Mouse (Mus musculus): ENCODE data around the gene Nbas. TPM values are rescaled to one million over a fixed set of nuclear protein-coding genes. Genes with fewer than 3 reads are reported as not detected.

Gene Nbas
- polyA plus RNA-seq, 1 experiment from 2014 or later = 7.0 TPM

DNA sequence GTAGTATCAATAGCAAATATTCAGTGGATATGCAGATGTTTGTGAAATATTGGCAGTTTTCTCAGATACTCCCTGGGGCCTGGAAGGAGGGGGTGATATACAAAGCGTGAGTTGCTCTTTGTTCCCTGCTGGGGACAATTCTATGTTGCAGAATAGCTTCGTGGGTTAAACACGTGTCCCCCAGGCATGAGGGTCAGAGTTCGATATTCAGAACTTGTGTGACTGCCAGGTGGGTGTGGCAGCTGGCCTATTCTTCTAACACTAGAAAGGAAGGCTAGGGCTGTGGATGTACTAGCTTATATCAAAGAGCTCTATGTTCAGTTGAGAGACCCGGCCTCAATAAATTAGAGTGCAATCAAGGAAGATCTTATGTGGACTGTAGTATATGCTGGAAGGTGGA lies 274.9 kb downstream of the Nbas start:
- Histone ChIP-seq H3K9ac (no peak overlapping the region), H3K4me1 (peaks cover 5% of the 10 kb centered on the region), H3K4me3 (no peak overlapping the region), H3K9me3 (no peaks in the 10 kb centered on the region), H3K27me3 (replicated peaks) (no peaks in the 10 kb centered on the region), H3K27ac (replicated peaks) (no peak overlapping the region), H3K4me2 (no peak overlapping the region), H3K36me3 (no peaks in the 10 kb centered on the region)
- no peak for ATAC-seq (ENCODE audit: extremely low read depth, insufficient number of reproducible peaks, low FRiP score, low TSS enrichment)
- WGBS = 85% methylated on average over 5 of the region's 5 CpGs

DNA sequence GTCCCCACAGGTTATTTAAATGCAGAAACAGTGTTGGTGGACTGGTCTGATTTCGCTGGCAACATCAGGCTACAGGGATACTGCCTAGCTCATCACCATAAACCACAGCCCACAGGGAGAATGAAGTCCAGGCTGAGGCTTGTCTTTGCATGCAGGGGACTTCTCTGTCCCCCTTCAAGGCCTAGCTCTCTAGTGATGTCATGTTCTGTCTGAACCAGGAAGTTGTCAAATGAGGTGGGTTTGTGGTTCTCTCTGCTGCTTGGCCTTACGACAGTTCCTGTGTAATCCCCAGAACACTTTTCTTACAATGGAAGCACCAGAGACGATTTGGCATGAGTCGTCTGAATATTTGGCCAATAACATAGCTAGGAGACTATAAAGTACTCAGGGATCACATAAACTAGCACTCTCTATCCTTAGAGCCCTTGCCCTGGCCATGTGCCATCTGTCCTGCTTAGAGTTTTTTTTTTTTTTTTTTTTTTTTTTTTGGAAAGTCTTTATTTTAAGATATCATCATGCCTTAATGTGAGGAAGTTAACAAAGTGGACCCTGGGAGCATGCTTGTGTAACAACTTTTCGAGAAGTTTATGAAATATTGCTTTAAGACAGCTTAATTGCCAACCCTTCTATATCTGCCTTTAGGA lies 294.8 kb downstream of the Nbas start:
- no peak overlapping the region for H3K27ac ChIP-seq (replicated peaks)

DNA sequence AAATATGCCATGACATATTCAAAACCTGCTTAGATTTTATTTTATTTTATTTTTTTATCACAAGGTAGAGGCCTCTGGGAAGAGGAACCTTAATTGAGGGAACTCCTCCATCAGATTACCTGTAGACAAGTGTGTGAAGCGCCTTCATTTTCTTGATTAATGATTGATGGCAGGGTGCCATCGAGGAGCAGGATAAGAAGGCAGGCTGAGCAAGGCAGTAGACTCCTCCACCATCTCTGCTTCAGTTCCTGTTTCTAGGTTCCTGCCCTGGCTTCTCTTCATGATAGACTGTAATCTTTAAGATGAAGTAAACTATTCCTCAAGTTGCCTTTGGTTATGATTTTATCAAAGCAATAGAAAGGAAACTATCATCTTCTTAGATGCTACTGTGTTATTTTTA lies 295.4 kb downstream of the Nbas start:
- H3K4me2 ChIP-seq = no peak overlapping the region
- H3K27ac ChIP-seq (replicated peaks) = no peak overlapping the region
- WGBS = 76% methylated on average over 2 of the region's 2 CpGs
- H3K4me1 ChIP-seq = no peaks in the 10 kb centered on the region
- H3K9me3 ChIP-seq = no peaks in the 10 kb centered on the region
- H3K36me3 ChIP-seq = peaks cover 7% of the 10 kb centered on the region; the same call in 1 of the 2 replicates
- H3K4me3 ChIP-seq = no peak overlapping the region
- no peak overlapping the region for H3K9ac ChIP-seq
- H3K27me3 ChIP-seq (replicated peaks) = no peaks in the 10 kb centered on the region
- ATAC-seq (ENCODE audit: extremely low read depth, insufficient number of reproducible peaks, low FRiP score, low TSS enrichment) = no peak

More for the DNA sequence above, 294.8 kb downstream of the Nbas start:
- H3K9ac ChIP-seq = no peak overlapping the region
- H3K36me3 ChIP-seq = peaks cover 7% of the 10 kb centered on the region; the same call in 1 of the 2 replicates
- H3K27me3 ChIP-seq (replicated peaks) = no peaks in the 10 kb centered on the region
- no peak overlapping the region for H3K4me3 ChIP-seq
- ATAC-seq (ENCODE audit: extremely low read depth, insufficient number of reproducible peaks, low FRiP score, low TSS enrichment) = no peak
- H3K4me1 ChIP-seq = no peaks in the 10 kb centered on the region
- no peak overlapping the region for H3K4me2 ChIP-seq
- 83% methylated on average over 5 of the region's 5 CpGs for WGBS
- H3K9me3 ChIP-seq = no peaks in the 10 kb centered on the region

DNA sequence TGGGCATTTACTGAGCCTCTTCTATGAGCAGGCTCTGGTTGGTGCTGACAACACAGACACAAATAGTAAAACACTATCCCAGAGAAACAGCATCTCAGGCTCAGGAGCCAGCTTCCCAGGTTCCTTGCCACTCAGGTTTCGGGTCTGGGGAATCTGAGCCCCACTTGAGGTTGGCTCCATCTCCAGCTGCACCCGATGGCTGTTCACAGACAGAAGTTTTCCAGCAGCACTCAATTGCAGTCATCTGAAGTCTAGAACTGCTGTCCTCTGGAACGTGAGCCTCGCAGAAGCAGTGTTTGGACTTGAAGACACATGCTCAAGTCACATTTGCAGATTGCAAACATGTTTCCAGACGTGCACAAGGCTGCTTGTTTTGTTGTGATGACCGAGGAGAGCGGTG lies 297.5 kb downstream of the Nbas start:
- Histone ChIP-seq H3K27ac (replicated peaks) (no peak overlapping the region), H3K4me2 (no peak overlapping the region), H3K4me1 (no peaks in the 10 kb centered on the region), H3K36me3 (no peaks in the 10 kb centered on the region), H3K9ac (no peak overlapping the region), H3K4me3 (no peak overlapping the region), H3K9me3 (no peaks in the 10 kb centered on the region), H3K27me3 (replicated peaks) (no peaks in the 10 kb centered on the region)
- 80% methylated on average over 7 of the region's 7 CpGs for WGBS
- ATAC-seq (ENCODE audit: extremely low read depth, insufficient number of reproducible peaks, low FRiP score, low TSS enrichment) = no peak

DNA sequence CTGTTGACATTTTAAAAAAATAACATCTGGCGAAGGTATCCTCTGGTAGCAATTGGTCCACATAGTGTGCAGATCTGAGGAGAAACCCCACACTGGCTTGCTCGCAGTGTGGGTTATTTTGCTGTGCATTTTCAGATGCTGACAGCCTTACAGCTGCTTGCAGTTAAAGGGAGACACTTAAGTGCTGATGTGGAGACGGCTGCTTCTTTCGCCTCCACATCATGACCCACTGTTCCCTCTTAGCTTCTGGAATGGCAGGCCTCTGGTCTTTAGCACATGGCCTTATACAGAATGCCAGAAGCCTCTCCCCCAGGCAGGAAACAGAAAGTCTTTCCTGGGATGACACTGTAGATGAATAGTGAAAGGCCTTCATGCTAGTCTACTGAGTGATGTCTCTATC lies 306.2 kb downstream of the Nbas start:
- Histone ChIP-seq H3K9ac (no peak overlapping the region), H3K4me2 (no peak overlapping the region), H3K4me3 (no peak overlapping the region), H3K9me3 (no peaks in the 10 kb centered on the region), H3K27ac (replicated peaks) (no peak overlapping the region), H3K36me3 (no peaks in the 10 kb centered on the region), H3K27me3 (replicated peaks) (no peaks in the 10 kb centered on the region), H3K4me1 (peaks cover 28% of the 10 kb centered on the region)
- 59% methylated on average over 4 of the region's 4 CpGs for WGBS
- no peak for ATAC-seq (ENCODE audit: extremely low read depth, insufficient number of reproducible peaks, low FRiP score, low TSS enrichment)

DNA sequence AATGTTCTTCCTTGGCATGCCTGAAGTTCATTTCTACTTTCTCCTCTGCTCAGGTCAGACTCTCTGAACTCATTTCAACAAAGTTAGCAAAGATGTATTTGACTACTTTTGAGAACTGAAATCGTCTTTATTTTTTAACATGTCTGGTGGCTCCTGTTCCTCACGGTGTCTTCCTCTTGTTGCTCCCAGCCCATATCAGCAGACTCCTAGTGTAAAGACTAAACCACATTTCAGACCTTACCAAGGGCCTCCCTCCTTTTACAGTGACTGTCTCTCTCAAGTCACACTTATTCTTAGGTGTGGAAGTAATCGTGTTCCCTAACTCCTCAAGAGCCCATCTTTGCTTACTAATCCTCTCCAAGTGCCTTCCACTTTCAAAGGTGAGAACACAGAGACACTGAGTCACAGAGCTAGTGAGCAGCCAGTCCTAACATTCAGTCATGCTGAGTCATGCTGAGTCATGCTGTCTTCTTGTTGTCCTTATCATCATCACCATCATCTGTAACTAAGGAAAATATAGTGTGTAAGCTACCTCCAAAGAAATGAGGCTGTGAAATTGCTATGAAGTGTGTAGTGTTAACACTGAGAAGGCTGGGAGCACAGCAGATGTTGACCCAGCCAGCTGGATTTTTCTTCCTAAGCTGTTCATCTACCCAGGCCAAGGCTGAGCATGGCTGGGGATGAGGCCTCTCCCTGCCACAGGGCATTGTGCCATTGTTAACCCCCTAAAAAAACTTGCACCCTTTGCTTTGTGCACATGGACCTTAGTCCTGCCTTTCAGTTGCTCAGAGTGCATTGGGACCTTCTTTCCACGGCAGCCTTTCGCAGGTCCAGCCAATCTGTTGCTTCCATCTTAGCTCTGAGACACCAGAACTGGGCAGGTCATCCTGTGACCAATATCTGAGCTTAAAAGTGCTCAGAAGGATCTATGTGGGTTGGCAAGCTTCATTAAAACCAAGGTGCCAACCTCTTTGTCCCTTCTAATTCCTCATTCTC lies 307.0 kb downstream of the Nbas start:
- Histone ChIP-seq H3K9me3 (no peaks in the 10 kb centered on the region), H3K4me2 (no peak overlapping the region), H3K27ac (replicated peaks) (peak overlapping the region; percentile 48; the same call in 1 of the 2 replicates), H3K36me3 (no peaks in the 10 kb centered on the region), H3K9ac (no peak overlapping the region), H3K27me3 (replicated peaks) (no peaks in the 10 kb centered on the region), H3K4me1 (peaks cover 28% of the 10 kb centered on the region), H3K4me3 (no peak overlapping the region)
- ATAC-seq (ENCODE audit: extremely low read depth, insufficient number of reproducible peaks, low FRiP score, low TSS enrichment) = peak; percentile 79
- 74% methylated on average over 5 of the region's 5 CpGs for WGBS

DNA sequence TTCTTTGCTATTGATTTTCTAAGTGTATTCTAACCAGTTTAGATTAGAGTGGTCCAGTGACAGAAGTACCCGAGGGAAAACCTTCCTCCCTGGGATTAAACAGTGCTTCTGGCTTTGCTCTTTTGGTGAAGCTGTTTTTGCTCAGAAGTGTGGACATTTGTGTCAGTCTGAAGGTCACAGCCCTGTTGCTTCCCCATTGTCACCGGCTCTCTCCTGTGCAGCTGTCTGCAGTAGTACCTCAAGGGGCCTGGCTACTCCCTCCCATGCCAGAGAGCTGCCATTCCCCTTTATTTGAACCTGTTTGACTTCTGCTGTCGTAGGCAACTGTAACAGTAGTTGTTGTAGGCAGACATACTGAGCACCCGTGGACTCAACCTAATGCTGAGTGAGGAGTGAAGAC lies 307.8 kb downstream of the Nbas start:
- Histone ChIP-seq H3K27me3 (replicated peaks) (no peaks in the 10 kb centered on the region), H3K27ac (replicated peaks) (0 out of 2 replicates have a peak overlapping the region, but pooled peaks have one; percentile 48), H3K9ac (no peak overlapping the region), H3K4me1 (peaks cover 28% of the 10 kb centered on the region), H3K4me3 (no peak overlapping the region), H3K9me3 (no peaks in the 10 kb centered on the region), H3K36me3 (no peaks in the 10 kb centered on the region), H3K4me2 (no peak overlapping the region)
- ATAC-seq (ENCODE audit: extremely low read depth, insufficient number of reproducible peaks, low FRiP score, low TSS enrichment) = no peak
- WGBS = 40% methylated on average over 4 of the region's 4 CpGs

DNA sequence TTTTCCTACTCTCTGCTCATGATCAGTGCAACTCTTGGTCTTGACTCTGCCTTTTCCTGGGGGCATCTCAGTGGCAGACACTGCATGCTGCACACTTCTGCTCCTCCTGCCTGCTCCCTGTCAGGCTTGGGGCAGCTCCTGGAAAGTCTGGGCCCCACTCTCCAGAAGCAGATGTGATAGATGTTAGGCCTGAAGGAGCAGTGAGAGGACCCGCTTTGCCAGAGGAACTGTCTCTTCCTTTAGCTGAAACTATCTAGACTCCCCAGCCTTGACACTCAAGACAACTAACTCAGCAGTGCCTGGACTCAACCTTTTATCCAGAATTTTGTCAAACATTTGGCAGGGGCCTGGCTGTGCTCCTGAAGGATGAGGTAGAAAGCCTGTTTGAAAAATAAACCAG lies 311.9 kb downstream of the Nbas start:
- Histone ChIP-seq H3K27ac (replicated peaks) (no peak overlapping the region), H3K4me2 (no peak overlapping the region)
- ATAC-seq (ENCODE audit: extremely low read depth, insufficient number of reproducible peaks, low FRiP score, low TSS enrichment) = no peak

DNA sequence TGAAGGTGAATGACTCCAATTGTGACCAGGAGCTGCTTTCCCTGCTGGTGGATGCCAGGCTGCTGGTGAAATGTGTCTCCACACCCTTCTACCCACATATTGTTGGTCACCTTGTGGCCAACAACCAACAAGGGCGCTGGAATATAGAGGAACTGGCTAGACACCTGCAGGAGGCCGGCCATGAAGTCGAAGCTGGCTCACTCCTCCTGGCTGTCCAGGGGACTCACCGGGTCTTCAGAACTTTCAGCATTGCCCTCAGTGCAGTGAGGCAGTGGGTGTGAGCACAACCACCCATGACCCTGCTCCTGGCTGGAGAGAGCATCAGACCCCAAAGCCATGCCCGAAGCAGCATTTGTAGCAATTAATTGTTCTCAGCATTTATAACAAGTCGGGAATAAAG lies 314.5 kb downstream of the Nbas start:
- Histone ChIP-seq H3K36me3 (peaks cover 19% of the 10 kb centered on the region), H3K9me3 (no peaks in the 10 kb centered on the region), H3K4me3 (no peak overlapping the region), H3K9ac (no peak overlapping the region), H3K4me1 (no peaks in the 10 kb centered on the region), H3K27me3 (replicated peaks) (no peaks in the 10 kb centered on the region), H3K27ac (replicated peaks) (no peak overlapping the region), H3K4me2 (no peak overlapping the region)
- 91% methylated on average over 6 of the region's 6 CpGs for whole genome bisulfite sequencing
- no peak for ATAC-seq (ENCODE audit: extremely low read depth, insufficient number of reproducible peaks, low FRiP score, low TSS enrichment)

More for the DNA sequence above, 311.9 kb downstream of the Nbas start:
- no peak overlapping the region for H3K9ac ChIP-seq
- H3K4me3 ChIP-seq = no peak overlapping the region
- WGBS = 80% methylated on average over 1 of the region's 1 CpGs
- H3K4me1 ChIP-seq = peaks cover 14% of the 10 kb centered on the region
- peaks cover 19% of the 10 kb centered on the region for H3K36me3 ChIP-seq
- no peaks in the 10 kb centered on the region for H3K9me3 ChIP-seq
- H3K27me3 ChIP-seq (replicated peaks) = no peaks in the 10 kb centered on the region

DNA sequence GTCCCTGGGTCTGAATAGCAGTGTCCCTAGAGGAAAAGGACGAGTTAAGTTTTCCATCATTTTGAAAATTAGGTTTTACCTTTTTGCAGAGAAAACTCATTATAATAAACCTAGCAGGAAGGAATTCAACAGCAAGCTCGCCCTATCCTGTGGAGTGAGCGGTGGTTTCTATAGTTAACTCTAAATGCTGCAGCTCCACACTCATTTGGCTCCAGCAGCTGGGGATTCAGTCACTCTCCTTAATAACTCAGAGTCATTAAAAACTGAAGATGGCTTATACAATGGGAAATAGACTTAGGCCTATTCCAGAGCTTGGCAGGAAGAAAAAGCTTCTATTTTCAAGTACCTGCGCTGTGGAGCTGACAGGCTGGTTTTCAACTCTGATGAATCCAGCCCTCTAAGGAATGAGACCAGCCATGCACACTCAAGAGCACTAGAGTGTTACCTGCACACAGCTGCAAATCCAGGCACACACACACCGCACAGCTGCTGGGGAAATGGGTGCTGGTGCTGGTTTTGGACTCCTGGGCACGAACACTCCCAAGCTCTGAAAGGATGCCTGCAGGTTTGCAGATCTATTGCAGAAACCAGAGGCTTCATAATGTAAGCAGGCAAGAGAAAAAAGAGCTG lies 316.7 kb downstream of the Nbas start:
- Histone ChIP-seq H3K4me1 (no peaks in the 10 kb centered on the region), H3K27me3 (replicated peaks) (no peaks in the 10 kb centered on the region), H3K4me3 (no peak overlapping the region), H3K9me3 (no peaks in the 10 kb centered on the region), H3K4me2 (no peak overlapping the region), H3K27ac (replicated peaks) (no peak overlapping the region), H3K36me3 (peaks cover 19% of the 10 kb centered on the region), H3K9ac (no peak overlapping the region)
- no peak for ATAC-seq (ENCODE audit: extremely low read depth, insufficient number of reproducible peaks, low FRiP score, low TSS enrichment)
- WGBS = 85% methylated on average over 6 of the region's 6 CpGs

DNA sequence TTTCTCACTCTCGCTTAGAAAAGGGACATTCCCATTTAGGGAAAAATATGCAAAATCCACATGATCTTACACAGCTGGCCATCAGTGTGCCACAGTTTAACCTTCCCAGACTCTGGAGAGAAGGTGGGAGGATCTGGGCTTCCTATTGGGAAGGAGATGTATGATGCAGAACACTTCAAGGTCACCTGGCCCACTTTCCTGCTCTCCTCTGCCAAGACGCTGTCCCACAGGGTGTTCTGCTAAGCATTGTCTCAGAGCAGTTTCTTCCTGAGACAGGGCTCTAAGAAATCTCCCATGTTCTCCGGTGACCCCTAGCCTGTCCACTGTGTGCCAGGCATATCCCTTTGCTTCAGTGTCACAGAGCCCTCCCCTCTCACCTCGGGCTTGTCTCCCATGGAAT lies 318.7 kb downstream of the Nbas start:
- Histone ChIP-seq H3K9ac (no peak overlapping the region), H3K4me2 (no peak overlapping the region), H3K4me1 (no peaks in the 10 kb centered on the region), H3K4me3 (no peak overlapping the region), H3K27me3 (replicated peaks) (no peaks in the 10 kb centered on the region), H3K27ac (replicated peaks) (no peak overlapping the region), H3K36me3 (peaks cover 19% of the 10 kb centered on the region), H3K9me3 (no peaks in the 10 kb centered on the region)
- WGBS = 86% methylated on average over 4 of the region's 4 CpGs
- ATAC-seq (ENCODE audit: extremely low read depth, insufficient number of reproducible peaks, low FRiP score, low TSS enrichment) = no peak
